Mouse (Mus musculus) heart, embryonic 16.5 days (tissue): ENCODE measurements at regions not wholly inside any gene's neighbourhood (a gene's known extent, or its start where the extent isn't known, plus 50 kb on each side); places are given as distances from the start of the nearest gene placed in this dataset.

Source experiments
- ATAC-seq: fragments of 200-750 bp; cut with Nextera tagmentation; replicated peaks from 2 replicates; pipeline ENCODE4 v1.8.0; 2017; ENCODE audit warnings: moderate number of reproducible peaks; ENCODE audit not compliant: insufficient read depth, low FRiP score; ENCODE audit errors: extremely low read depth
- H3K27ac ChIP-seq: fragments of 300-500 bp; sonication (generic); 2 replicates; pipeline ENCODE4 v1.5.1; 2014; ENCODE audit warnings: mild to moderate bottlenecking, low read length, control low read depth, moderate library complexity
- H3K27me3 ChIP-seq: fragments of 300-500 bp; sonication (generic); 2 replicates; pipeline ENCODE4 v1.6.1; 2014; ENCODE audit warnings: low read length, mixed read lengths; ENCODE audit not compliant: control insufficient read depth, insufficient read depth
- H3K36me3 ChIP-seq: fragments of 300-500 bp; sonication (generic); 2 replicates; pipeline ENCODE4 v1.6.1; 2014; ENCODE audit not compliant: control insufficient read depth, insufficient read depth
- H3K4me1 ChIP-seq: fragments of 300-500 bp; sonication (generic); 2 replicates; pipeline ENCODE4 v1.6.1; 2014; ENCODE audit warnings: low read length, mixed read lengths; ENCODE audit not compliant: control insufficient read depth, insufficient read depth
- H3K4me2 ChIP-seq: fragments of 300-500 bp; sonication (generic); 2 replicates; pipeline ENCODE4 v1.6.1; 2014; ENCODE audit warnings: low read depth, mild to moderate bottlenecking, control low read depth, low read length
- H3K4me3 ChIP-seq: fragments of 300-500 bp; sonication (generic); 2 replicates; pipeline ENCODE4 v1.5.1; 2014; ENCODE audit warnings: mild to moderate bottlenecking, control low read depth, low read length
- H3K9ac ChIP-seq: fragments of 300-500 bp; sonication (generic); 2 replicates; pipeline ENCODE4 v1.6.1; 2014; ENCODE audit warnings: low read length, control low read depth
- H3K9me3 ChIP-seq: fragments of 300-500 bp; sonication (generic); replicated peaks from 2 replicates; pipeline ENCODE4 v1.6.1; 2016; ENCODE audit warnings: low read length; ENCODE audit not compliant: control insufficient read depth
- WGBS: fragments of 180-500 bp; shearing (Covaris S2); extraction: QIAGEN DNeasy Blood & Tissue Kit; methylation state at CpG from one replicate; pipeline ENCODE4 v1.1.7; 2014; 5-methylcytosine and 5-hydroxymethylcytosine counted together

- Histone ChIP-seq H3K9ac (no peak overlapping the region), H3K27ac (no peak overlapping the region)
- 86% methylated on average over 11 of the region's 11 CpGs for WGBS
Observed at GRCm38 (mm10) chr4:47534959-47535358, 60.5 kb downstream of the Sec61b start.

GRCm38 (mm10) chr4:47567694-47568093 is 93.2 kb downstream of the Sec61b start:
- WGBS = 61% methylated on average over 3 of the region's 3 CpGs

More at GRCm38 (mm10) chr4:47534959-47535358, 60.5 kb downstream of the Sec61b start:
- Histone ChIP-seq H3K9me3 (no peaks in the 10 kb centered on the region), H3K4me1 (no peaks in the 10 kb centered on the region), H3K27me3 (0 out of 2 replicates have a peak, but pooled peaks cover 2% of the 10 kb centered on the region), H3K36me3 (no peaks in the 10 kb centered on the region), H3K4me3 (no peak overlapping the region), H3K4me2 (no peak overlapping the region)
- ATAC-seq = no peak

GRCm38 (mm10) chr4:47570846-47571245 is 96.4 kb downstream of the Sec61b start:
- 84% methylated on average over 5 of the region's 5 CpGs for WGBS
- no peak for ATAC-seq

More at GRCm38 (mm10) chr4:47567694-47568093, 93.2 kb downstream of the Sec61b start:
- ATAC-seq = no peak
- H3K4me1 ChIP-seq = no peaks in the 10 kb centered on the region
- H3K27me3 ChIP-seq = no peaks in the 10 kb centered on the region
- no peak overlapping the region for H3K9ac ChIP-seq
- H3K9me3 ChIP-seq = no peaks in the 10 kb centered on the region
- H3K4me2 ChIP-seq = no peak overlapping the region
- H3K27ac ChIP-seq = no peak overlapping the region
- no peaks in the 10 kb centered on the region for H3K36me3 ChIP-seq
- no peak overlapping the region for H3K4me3 ChIP-seq

GRCm38 (mm10) chr4:47576011-47576410 is 101.6 kb downstream of the Sec61b start:
- Histone ChIP-seq H3K4me2 (no peak overlapping the region), H3K27ac (no peak overlapping the region), H3K9ac (no peak overlapping the region), H3K36me3 (no peaks in the 10 kb centered on the region), H3K27me3 (no peaks in the 10 kb centered on the region), H3K4me3 (no peak overlapping the region), H3K9me3 (no peaks in the 10 kb centered on the region), H3K4me1 (no peaks in the 10 kb centered on the region)
- no peak for ATAC-seq
- WGBS = 77% methylated on average over 4 of the region's 4 CpGs

More at GRCm38 (mm10) chr4:47570846-47571245, 96.4 kb downstream of the Sec61b start:
- no peaks in the 10 kb centered on the region for H3K4me1 ChIP-seq
- H3K9ac ChIP-seq = no peak overlapping the region
- H3K36me3 ChIP-seq = no peaks in the 10 kb centered on the region
- no peak overlapping the region for H3K27ac ChIP-seq
- no peaks in the 10 kb centered on the region for H3K9me3 ChIP-seq
- no peak overlapping the region for H3K4me2 ChIP-seq
- no peaks in the 10 kb centered on the region for H3K27me3 ChIP-seq
- H3K4me3 ChIP-seq = no peak overlapping the region

- ATAC-seq = no peak
Observed at GRCm38 (mm10) chr4:47577490-47577889, 103.0 kb downstream of the Sec61b start.

GRCm38 (mm10) chr4:47578637-47579036 is 104.2 kb downstream of the Sec61b start:
- Histone ChIP-seq H3K27me3 (no peaks in the 10 kb centered on the region), H3K36me3 (no peaks in the 10 kb centered on the region), H3K4me3 (no peak overlapping the region), H3K4me1 (no peaks in the 10 kb centered on the region), H3K4me2 (no peak overlapping the region), H3K27ac (no peak overlapping the region), H3K9me3 (no peaks in the 10 kb centered on the region), H3K9ac (no peak overlapping the region)
- 51% methylated on average over 10 of the region's 10 CpGs for WGBS
- no peak for ATAC-seq

More at GRCm38 (mm10) chr4:47577490-47577889, 103.0 kb downstream of the Sec61b start:
- no peaks in the 10 kb centered on the region for H3K4me1 ChIP-seq
- H3K27me3 ChIP-seq = no peaks in the 10 kb centered on the region
- WGBS = 83% methylated on average over 3 of the region's 3 CpGs
- no peak overlapping the region for H3K27ac ChIP-seq
- H3K4me2 ChIP-seq = no peak overlapping the region
- no peaks in the 10 kb centered on the region for H3K36me3 ChIP-seq
- no peaks in the 10 kb centered on the region for H3K9me3 ChIP-seq
- no peak overlapping the region for H3K4me3 ChIP-seq
- no peak overlapping the region for H3K9ac ChIP-seq

GRCm38 (mm10) chr4:47580556-47580955 is 106.1 kb downstream of the Sec61b start:
- ATAC-seq = no peak
- Histone ChIP-seq H3K4me3 (no peak overlapping the region), H3K9me3 (no peaks in the 10 kb centered on the region), H3K4me1 (no peaks in the 10 kb centered on the region), H3K27me3 (no peaks in the 10 kb centered on the region), H3K4me2 (no peak overlapping the region), H3K9ac (no peak overlapping the region), H3K36me3 (no peaks in the 10 kb centered on the region), H3K27ac (no peak overlapping the region)
- WGBS = 85% methylated on average over 5 of the region's 5 CpGs

- Histone ChIP-seq H3K4me3 (no peak overlapping the region), H3K27me3 (no peaks in the 10 kb centered on the region), H3K4me2 (no peak overlapping the region), H3K4me1 (no peaks in the 10 kb centered on the region), H3K9me3 (no peaks in the 10 kb centered on the region), H3K36me3 (no peaks in the 10 kb centered on the region), H3K9ac (no peak overlapping the region), H3K27ac (no peak overlapping the region)
- WGBS = 36% methylated on average over 5 of the region's 5 CpGs
- ATAC-seq = no peak
Observed at GRCm38 (mm10) chr4:47587256-47587655, 112.8 kb downstream of the Sec61b start.

GRCm38 (mm10) chr4:47592271-47592986 is 118.0 kb downstream of the Sec61b start:
- Histone ChIP-seq H3K4me3 (no peak overlapping the region), H3K36me3 (no peaks in the 10 kb centered on the region), H3K4me2 (no peak overlapping the region), H3K27me3 (no peaks in the 10 kb centered on the region), H3K27ac (no peak overlapping the region), H3K4me1 (peaks cover 9% of the 10 kb centered on the region), H3K9me3 (no peaks in the 10 kb centered on the region), H3K9ac (no peak overlapping the region)
- 83% methylated on average over 11 of the region's 11 CpGs for WGBS
- ATAC-seq = no peak
